Mouse (Mus musculus): ENCODE results near the gene Olfr974. TPM values are rescaled to one million over a fixed set of nuclear protein-coding genes. Genes with fewer than 3 reads are reported as not detected.
"Not testable (repeated sequence)": the region's sequence is repeated elsewhere in the genome, so short reads cannot be mapped to it uniquely, and the experiment has no call there.

Gene Olfr974
- under 1 TPM in 1 of 3 experiments, not detected in 2; 0.21 TPM for polyA plus RNA-seq (2017; shearing (Covaris generic))

- no peak for ATAC-seq
Observed at GRCm38 (mm10) chr9:39937201-39937600, at the start of gene Olfr974. TSS of gene Olfr974 (plus strand) at chr9:39937501.

- no peak for ATAC-seq
Observed at GRCm38 (mm10) chr9:39905106-39905505, 32.2 kb upstream of the Olfr974 start.

GRCm38 (mm10) chr9:39907036-39907435 lies 30.3 kb upstream of the Olfr974 start, which contains the start of gene Olfr229:
TSS of gene Olfr229 (plus strand) at chr9:39907336.
- no peak for ATAC-seq

DNA sequence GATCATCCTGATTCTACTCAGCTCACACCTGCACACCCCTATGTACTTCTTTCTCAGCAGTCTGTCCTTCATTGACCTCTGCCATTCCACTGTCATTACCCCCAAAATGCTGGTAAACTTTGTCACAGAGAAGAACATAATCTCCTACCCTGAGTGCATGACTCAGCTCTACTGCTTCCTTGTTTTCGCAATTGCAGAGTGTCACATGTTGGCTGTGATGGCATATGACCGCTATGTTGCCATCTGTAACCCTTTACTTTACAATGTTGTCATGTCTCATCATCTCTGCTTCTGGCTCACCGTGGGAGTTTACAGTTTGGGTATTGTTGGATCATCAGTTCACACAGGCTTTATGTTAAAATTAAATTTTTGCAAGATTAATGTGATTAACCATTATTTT lies 27.4 kb upstream of the Olfr974 start:
- ATAC-seq: no peak

DNA sequence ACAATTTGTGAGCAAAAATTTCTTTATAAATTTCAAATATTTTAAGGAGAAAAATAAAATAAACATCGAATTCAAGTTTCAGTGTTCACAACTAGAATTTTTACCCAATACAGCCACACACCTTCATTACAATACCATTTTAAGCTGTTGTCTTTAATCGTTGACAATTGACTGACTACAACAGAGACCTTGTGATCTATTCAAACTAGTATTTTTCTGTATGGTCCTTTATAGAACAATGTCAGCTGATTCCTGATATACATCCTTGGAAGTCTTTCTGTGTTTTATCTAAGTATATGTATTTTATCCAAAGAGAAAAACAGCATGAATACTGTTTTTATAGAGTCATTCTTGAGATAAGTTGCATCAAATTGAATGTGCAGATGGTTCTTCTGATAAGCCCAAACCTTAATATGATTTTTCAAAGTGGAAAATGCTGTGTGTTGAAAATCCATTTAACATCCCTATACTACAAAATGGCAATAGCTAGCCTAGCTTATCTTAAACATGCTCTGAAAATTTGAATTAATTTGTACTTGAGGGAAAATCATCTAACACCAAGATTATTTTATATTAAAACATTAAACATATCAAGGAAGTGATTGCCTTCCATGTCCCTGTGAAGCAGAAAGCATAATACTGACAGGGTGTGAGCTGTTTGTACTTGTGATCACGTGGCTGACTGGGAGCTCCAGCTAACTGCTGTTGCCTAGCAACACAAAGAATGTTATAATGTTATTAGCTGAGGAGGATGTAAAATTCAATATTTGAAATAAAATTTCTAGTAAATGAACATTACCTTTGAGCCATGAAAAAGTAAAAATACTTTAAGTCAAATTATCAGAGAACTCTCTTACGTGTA lies 9.1 kb upstream of the Olfr974 start:
- ATAC-seq: not testable (repeated sequence)

- not testable (repeated sequence) for ATAC-seq
Observed at GRCm38 (mm10) chr9:39928837-39929236, 8.5 kb upstream of the Olfr974 start.

DNA sequence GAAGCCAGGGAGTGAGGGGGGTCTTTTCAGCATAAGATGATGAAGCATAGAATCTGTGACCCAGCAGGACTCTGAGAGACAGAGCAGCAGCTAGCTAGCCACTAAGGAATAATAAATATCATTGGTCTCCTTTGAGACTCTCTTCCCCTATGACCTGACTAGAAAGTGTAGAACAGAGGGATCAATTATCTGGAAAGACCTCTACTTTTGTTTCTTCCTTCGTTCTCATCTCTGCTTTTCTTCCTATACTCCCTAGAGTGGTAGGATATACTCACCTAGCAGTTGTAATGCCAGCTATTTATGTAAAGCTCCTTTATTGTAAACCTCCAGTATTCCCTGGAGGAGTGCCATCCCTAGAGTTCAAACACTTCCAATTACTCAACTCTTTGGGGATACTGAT lies 14.6 kb downstream of the Olfr974 start, which contains the start of gene Olfr975:
Olfr975 (minus strand) TSS at position 101 of the 400 bp plus-strand sequence.
- ATAC-seq: no peak

DNA sequence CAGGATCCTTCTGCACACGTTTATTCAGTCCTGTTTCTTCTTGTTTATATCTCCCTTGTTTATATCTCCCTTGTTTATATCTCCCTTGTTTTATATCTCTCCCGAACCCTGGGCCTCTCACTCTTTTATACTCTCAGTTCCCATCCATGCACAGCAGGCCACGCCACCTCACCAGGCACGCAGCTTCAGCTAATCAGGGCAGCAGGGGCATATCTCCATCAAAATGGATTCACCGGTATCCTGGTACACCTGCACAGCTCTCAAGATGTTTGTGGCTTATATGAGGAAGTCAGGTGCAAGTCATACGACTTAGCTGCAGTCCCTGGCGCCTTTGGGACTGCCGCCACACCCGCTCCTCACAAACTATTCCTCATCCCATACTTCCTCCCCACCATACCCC lies 23.7 kb downstream of the Olfr974 start, which contains the start of gene Olfr976:
Olfr976 (minus strand) TSS at position 101 of the 400 bp plus-strand sequence.
- ATAC-seq: not testable (repeated sequence)

DNA sequence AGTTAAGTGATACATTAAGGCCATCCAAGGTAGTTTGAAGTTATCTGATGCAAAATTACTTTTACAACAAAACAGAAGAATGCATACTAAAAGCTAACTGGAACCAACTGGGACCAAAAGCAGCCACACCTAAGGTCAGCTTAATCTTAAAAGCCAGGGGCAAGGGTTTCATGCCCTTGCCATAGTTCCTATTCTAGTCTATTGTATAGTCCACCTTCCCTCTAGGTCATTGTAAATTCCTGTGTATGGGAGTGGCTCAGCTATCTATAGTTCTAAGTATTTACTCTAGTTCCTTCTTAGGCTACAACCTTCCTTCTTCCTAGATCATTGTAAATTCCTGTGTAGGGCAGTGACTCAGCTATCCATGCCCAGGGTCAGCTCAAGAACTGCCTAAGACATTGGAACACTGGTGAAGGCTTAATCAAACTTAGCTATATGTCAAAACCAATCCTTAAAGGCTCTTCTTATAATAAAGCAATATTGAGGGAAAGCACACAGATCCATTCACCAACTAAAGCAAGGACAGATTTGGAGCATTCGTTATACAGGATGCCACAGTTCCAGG lies 39.4 kb downstream of the Olfr974 start:
- not testable (repeated sequence) for ATAC-seq

DNA sequence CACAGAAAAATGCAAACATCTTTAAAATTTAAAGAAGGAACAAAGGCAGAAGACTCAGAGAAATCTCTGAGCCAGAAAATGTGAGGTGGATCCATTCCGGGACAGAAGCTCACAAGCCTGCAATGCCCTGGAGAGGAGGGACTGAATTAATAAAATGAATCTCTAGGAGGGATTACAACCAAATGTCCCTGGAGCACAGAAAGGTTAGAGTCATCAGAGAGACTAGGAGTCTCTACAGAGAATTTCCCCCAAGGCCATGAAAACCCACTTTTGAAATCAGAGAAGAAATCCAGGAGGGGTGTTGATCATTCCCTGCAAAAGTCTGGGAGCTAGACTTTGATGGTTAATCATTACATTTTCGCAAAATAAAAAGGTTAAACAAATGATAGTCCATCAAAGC lies 54.5 kb downstream of the Olfr974 start, which contains the start of gene Olfr978:
Olfr978 (plus strand) TSS at position 301 of the 400 bp plus-strand sequence.
- no peak for ATAC-seq

Other genes starting within 250 kb of the Olfr974 start
- gene Olfr149, start 230.4 kb upstream of the Olfr974 start, polyA plus RNA-seq (2017; shearing (Covaris generic)): not detected
- gene Olfr965, start 226.1 kb upstream of the Olfr974 start, polyA plus RNA-seq (2017; shearing (Covaris generic)): not detected
- gene Olfr150, start 206.5 kb upstream of the Olfr974 start, polyA plus RNA-seq (2017; shearing (Covaris generic)): not detected
- gene Olfr967, start 191.3 kb upstream of the Olfr974 start, polyA plus RNA-seq (2017; shearing (Covaris generic)): not detected
- gene Olfr968, start 154.2 kb upstream of the Olfr974 start, polyA plus RNA-seq (2017; shearing (Covaris generic)): not detected
- gene Olfr969, start 146.6 kb upstream of the Olfr974 start, polyA plus RNA-seq (2017; shearing (Covaris generic)): not detected
- gene Olfr970, start 128.6 kb upstream of the Olfr974 start, polyA plus RNA-seq (2017; shearing (Covaris generic)): not detected
- not detected for gene Olfr971, start 100.6 kb upstream of the Olfr974 start, polyA plus RNA-seq (2017; shearing (Covaris generic))
- gene Olfr972, start 71.1 kb upstream of the Olfr974 start, polyA plus RNA-seq (2017; shearing (Covaris generic)): not detected
- not detected for gene Olfr229, start 30.2 kb upstream of the Olfr974 start, polyA plus RNA-seq (2017; shearing (Covaris generic))
- gene Olfr975, start 14.5 kb downstream of the Olfr974 start, polyA plus RNA-seq (2017; shearing (Covaris generic)): not detected
- not detected for gene Olfr976, start 23.6 kb downstream of the Olfr974 start, polyA plus RNA-seq (2017; shearing (Covaris generic))
- gene Olfr978, start 54.6 kb downstream of the Olfr974 start, polyA plus RNA-seq (2017; shearing (Covaris generic)): not detected
- gene Olfr979, start 66.0 kb downstream of the Olfr974 start, polyA plus RNA-seq (2017; shearing (Covaris generic)): not detected
- not detected for gene Olfr980, start 72.1 kb downstream of the Olfr974 start, polyA plus RNA-seq (2017; shearing (Covaris generic))
- gene Olfr981, start 84.0 kb downstream of the Olfr974 start, polyA plus RNA-seq (2017; shearing (Covaris generic)): not detected
- gene Olfr982, start 136.3 kb downstream of the Olfr974 start, polyA plus RNA-seq (2017; shearing (Covaris generic)): not detected
- not detected for gene Olfr983, start 156.1 kb downstream of the Olfr974 start, polyA plus RNA-seq (2017; shearing (Covaris generic))
- not detected for gene Olfr984, start 176.7 kb downstream of the Olfr974 start, polyA plus RNA-seq (2017; shearing (Covaris generic))
- not detected for gene Olfr985, start 192.7 kb downstream of the Olfr974 start, polyA plus RNA-seq (2017; shearing (Covaris generic))
- gene Tmem225, start 210.6 kb downstream of the Olfr974 start, polyA plus RNA-seq (2017; shearing (Covaris generic)): not detected
- gene Olfr986, start 243.4 kb downstream of the Olfr974 start, polyA plus RNA-seq (2017; shearing (Covaris generic)): not detected

Data from inflammation-experienced regulatory T-cells, adult 6 months (primary cell).